Mouse (Mus musculus): ENCODE measurements around the gene Ints14. TPM values are rescaled to one million over a fixed set of nuclear protein-coding genes. Genes with fewer than 3 reads are reported as not detected.

Gene Ints14
- total RNA-seq (2014; fragmentation: Nextera tagmentation) (27.8 and 39.6 TPM in 2 replicates), total RNA-seq (2017) (29.8 and 32.1 TPM in 2 replicates)

DNA sequence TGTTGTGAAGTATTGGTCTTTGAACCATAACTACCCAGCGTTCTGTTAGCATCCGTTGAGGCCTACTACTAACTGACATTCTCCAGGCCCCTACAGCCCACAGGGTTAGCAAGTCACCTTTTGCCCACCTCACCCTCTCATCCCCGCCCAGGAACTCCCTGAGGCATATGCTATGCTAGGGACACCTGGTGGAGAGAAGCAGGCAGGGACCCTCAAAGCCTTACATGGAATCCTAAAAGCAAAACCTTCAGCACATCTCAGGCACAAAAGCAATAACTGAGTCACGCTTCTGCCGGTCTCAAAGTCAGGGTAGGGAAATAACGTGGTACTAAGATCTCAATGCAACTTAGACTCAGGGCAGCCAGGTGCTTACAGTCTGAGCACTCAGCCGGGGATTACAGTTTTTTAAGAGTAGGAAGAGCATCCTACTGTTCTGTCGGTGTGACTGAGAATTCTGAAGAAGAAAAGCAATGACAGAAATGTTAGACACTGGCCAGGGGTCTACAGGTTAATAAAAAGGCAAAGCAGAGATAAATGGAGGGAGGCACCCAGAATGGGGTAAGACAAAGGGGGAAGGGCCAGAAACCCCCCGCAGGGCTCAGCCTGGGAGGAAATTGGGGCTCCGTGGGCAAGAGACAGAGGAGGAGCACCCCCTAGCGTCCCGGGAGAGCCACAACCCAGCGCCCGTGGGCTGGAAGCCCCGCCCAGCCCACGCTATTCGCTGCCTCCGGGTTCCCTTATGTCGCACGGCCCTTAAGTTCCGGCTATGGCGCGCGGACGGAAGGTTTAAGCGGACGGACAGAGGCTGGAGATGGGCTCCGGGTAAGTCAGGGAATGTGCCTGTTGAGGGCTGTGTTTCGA is at the start of gene Ints14:
Gene Ints14, plus strand, starts transcription at position 789 of the 861 bp plus-strand sequence.
- peak; percentile 96 for ATAC-seq (replicated peaks; ENCODE audit: poor library complexity, severe bottlenecking)

DNA sequence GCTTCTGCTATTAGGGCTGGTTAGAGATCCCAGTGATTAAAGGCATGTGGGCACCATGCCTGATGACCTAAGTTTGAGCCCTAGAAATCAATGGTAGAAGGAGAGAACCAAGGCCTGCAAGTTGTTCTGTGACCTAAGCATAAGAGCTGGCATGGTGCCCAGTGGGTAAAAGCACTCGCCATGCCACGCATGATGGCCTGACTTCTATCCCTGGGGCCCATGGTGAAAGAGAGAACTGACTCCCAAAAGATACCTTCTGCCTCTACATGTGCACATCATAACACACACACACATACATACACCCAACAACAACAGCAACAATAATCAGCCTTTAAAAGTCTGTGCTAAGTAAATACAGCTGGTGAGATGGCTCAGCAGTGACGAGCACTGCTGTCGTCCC is 47.3 kb upstream of the Ints14 start:
- ATAC-seq (replicated peaks; ENCODE audit: poor library complexity, severe bottlenecking) = no peak

DNA sequence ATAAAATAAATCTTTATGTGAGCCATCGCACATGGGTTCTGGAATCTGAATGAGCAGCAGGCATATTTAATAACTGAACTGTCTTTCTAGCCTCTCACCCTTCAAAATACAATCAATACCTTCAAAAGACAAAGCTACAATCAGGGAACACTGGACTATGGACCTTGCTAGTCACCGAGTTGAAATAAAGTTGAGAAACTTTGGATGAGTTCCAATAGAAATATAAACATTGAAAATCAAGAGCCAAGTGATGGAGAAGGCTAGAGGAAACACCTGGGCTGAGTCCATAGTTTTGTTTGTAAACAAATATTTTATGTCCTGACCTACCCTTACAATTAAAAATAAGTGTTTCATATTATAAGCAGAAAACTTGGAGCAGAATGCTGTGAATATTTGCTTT is 46.7 kb upstream of the Ints14 start:
- ATAC-seq (replicated peaks; ENCODE audit: poor library complexity, severe bottlenecking) = no peak

DNA sequence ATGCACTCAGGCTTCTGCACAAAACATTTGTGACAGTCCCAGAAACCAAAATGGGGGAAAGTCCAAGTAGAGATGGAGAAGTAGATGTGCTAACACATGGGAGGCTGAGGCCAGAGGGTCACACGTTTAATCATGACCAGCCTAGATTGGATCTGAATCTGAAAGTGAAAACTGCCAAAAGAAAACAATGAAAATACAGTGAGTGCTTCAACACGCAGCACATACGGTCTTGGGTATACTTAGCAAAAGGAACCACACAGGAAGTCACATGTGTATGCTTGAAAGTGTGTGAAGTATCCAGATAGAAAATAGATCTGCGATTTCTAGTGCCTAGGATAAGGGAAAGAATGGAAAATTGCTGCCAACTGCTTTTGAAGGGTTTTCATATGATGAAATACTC is 46.1 kb upstream of the Ints14 start:
- no peak for ATAC-seq (replicated peaks; ENCODE audit: poor library complexity, severe bottlenecking)

DNA sequence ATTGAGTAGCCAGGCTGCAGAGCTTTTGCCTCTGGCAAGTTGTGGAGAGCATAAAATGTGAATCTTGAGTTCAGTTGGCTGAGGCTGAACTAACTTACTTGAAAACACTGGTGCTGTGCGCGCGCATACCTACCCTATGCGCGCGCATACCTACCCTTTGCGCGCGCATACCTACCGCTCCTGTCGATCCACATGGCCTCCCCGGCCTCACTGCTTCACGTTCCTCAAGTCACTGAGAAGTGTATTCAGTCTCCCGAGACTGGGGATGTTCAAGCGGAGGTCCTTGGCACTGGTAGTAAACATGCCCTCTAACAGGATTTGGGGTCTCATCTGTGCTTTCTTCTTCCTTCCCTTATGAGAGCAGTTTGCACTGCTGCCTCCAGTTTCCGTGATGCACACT is 42.1 kb upstream of the Ints14 start:
- ATAC-seq (replicated peaks; ENCODE audit: poor library complexity, severe bottlenecking) = no peak

DNA sequence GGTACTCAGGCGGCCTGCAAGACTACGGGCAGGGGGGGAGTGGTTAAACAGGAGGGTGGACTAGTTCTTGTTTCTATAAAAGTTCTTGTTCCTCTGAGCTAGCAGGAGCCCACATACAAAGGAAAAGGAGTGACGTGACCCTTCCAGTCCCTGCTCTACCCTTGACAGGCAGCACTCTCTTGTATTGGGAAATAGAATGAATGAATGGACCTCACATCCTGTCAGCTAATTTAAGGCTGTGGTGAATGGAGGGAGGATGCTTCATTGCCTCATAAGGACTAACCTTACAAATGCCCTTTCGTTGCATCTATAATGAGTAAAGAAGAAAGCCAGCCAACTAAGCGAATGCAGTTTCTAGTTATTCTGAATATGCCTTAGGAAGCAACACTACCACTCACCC is 34.9 kb upstream of the Ints14 start:
- peak; percentile 95 for ATAC-seq (replicated peaks; ENCODE audit: poor library complexity, severe bottlenecking)

DNA sequence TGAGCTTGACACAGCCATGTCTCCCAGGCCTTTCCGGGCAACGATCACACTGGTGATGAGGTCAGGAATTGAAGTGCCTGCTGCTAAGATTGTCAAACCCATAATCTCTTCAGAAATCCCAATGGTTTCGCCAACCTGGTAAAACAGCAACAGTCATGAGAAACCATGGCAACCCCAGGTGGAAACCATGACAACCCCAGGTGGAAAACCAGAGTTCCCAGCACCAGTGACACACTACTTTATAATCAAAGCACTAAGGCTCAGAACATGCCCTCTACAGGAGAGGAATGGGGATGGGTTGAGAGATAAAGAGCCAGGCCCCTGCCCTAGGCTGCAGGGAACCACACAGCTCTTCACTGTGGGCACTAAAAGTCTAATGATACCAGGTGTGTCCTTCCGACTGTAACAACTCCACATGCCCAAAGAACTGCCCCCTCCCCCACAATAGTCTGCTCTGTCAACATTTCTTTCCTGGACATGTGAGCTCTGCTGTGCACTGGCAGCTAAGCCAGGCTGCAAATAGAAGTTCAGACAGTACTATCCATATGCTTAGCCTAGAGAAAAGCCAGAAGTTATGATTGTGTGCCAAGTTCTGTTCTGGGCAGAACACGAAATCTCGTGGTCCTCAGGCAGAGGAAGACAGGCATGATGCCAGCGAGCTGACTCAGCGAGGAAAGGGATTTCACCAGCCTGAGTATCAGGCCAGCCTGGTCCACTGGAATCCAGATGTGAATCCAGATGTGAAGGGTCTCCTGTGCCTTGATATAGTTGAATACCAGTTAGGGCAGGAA is 34.3 kb upstream of the Ints14 start:
- ATAC-seq (replicated peaks; ENCODE audit: poor library complexity, severe bottlenecking) = 0 out of 2 replicates have a peak, but pooled peaks have one; percentile 6

DNA sequence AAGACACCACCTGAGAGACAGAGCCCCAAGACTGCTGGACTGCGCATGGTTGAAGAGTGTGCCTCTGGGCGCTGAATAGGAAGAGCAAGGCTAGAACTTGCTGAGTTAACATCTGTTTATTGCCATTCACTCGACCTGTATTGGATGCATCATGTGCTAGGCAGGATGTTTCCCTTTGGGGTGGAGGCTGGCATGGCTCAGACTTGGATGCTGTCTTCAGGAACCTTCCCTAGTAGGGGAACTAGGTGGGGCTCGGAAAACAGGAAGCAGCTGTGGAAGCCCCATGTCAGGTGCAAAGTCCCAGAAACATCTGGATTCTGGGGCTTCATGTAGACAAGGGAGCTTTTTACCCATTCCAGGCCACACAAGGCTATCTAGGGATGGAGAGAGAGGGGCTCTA is 30.4 kb upstream of the Ints14 start:
- ATAC-seq (replicated peaks; ENCODE audit: poor library complexity, severe bottlenecking) = no peak

DNA sequence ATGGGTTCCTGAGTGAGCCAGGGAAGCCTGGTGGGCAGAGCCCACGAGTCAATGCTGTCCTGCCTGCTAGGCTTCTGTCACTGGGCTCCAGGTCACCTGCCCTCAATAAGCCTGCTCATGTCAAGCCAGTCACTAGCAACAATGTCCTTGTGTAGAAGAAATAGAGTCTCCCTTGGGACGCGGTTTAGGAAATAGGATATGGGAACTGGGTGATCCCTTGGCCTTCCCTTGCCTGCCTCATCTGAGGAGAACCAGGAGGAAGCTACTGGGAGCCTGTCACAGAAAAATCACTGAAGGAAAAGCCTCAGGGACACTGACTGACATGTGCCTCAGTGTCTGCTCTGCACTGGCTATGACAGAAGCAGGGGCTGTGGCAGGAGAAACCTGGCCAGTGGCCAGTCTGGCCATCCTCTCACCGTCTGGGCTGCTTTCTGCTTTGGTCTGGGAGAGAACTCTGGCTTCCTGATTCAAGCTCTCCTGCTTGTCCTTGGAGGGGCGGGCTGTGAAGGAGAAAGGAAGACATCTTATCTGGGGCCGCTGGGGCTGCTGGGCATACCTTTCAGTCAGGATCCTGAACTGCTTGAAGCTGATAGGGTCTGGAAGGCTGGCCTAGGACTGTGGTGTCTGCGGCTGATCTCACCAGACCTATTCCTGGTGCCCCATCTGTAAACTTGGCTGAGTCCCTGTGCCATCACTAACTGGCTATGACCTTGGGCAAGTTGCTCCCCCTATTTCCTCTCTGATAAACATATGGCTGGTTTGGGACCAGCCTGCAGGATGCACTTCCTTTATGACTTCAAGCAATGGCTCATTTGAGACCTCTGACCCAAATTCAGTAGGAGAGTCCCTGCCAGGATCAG is 28.7 kb upstream of the Ints14 start:
- ATAC-seq (replicated peaks; ENCODE audit: poor library complexity, severe bottlenecking) = no peak

DNA sequence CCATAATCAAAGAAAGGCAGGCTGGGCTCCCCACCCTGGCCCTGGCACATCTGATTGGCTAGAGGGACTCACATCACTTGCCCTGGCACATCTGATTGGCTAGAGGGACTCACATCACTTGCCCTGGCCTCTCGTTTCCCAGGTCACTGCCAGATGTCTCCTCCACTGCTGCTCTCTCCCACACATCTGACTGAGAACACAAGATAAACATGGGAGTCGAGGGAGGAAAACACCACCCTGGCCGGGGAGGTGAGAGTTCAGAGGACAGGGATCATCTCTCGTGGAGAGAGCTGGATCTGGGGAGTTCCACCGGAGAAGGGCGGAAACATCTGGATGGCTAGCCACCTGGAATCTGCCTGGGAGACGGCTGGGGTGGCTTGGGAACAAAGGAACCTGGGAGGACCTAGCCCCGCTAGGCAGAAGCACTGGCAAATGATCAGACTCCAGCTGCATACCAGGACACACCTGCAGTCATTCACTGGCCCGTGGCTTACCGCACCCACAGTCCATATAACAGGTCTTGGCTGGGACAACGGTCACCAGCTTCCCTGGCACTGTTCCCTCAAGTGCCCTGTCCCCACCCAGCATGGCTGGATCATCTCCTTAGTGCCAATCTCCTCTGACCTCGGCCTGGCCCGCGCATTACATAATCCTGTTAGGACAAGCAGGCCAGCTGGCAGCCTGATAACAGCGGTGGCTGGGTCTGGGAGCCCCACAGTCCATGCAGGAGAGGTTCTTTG is 26.5 kb upstream of the Ints14 start:
- ATAC-seq (replicated peaks; ENCODE audit: poor library complexity, severe bottlenecking) = no peak

DNA sequence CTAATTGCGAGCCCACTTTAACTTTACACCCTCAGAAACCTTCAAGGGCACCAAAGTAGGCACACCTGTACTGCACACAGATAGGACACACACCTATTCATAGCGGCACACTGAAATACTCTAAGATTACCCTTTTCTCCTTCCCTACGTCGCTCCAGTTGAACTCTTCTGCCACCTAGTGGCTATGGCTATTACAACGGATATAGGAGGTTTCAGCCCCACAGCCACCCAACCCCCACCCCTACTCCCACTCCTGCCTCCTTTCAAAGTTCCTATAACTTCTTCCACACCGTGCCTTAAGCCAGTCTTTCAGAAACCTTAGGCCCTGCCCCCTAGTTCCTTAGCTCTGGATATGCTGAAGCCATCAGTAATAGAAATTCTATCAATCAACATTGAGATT is 24.2 kb upstream of the Ints14 start:
- ATAC-seq (replicated peaks; ENCODE audit: poor library complexity, severe bottlenecking) = peak; percentile 55

DNA sequence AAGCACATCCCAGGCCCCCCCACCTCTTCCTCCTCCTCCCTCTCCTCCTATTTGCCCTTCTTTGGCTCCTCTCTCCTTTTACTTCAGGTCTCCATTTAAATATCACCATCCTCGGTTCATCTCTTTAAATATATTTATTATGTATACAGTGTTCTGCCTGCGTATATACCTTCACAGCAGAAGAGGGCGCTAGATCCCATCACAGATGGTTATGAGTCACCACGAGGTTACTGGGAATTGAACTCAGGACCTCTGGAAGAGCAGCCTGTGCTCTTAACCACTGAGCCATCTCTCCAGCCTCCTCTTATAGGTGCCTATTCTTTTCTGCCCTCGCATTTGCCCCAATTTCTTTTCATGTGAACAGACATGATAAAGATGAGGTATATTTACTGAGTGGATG is 23.2 kb upstream of the Ints14 start:
- ATAC-seq (replicated peaks; ENCODE audit: poor library complexity, severe bottlenecking) = no peak

DNA sequence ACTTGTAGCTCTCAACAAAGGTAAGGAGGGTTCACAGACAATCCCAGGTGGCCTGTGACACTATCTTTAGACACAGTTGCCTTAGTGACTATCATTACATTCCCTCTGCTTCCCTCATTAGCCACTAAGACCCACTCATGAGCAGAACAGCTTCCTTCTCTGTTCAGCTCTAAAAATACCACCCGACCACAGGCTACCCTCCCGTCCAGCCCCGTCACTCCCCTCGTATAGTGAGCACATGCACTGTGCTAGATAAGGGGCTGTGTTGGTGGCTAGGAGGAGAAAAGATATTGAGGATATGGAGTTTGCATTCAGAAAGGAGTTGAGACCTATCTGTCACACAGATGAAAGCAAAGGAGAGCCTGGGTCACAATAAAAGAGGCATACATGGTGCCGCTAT is 22.2 kb upstream of the Ints14 start:
- peak; percentile 60 for ATAC-seq (replicated peaks; ENCODE audit: poor library complexity, severe bottlenecking)

DNA sequence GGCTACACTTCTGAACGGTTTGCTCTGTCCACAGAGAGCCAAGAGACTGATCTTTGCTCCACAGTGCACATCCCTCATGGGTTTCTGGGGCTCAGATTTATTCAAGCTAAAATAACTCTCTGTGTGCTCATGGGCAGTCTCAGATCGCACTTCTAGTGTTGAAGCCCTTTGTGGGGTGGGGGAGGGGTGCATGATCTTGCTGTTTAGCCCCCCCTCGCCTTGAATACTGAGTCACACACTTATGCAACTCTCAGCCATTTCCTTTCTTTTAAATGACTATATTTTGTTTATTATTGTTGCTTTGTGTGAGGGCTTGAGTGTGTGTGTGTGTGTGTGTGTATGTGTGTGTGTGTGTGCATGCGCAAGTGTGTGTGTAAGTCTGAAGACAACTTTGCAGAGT is 21.4 kb upstream of the Ints14 start:
- ATAC-seq (replicated peaks; ENCODE audit: poor library complexity, severe bottlenecking) = peak; percentile 26; the same call in 1 of the 2 replicates

DNA sequence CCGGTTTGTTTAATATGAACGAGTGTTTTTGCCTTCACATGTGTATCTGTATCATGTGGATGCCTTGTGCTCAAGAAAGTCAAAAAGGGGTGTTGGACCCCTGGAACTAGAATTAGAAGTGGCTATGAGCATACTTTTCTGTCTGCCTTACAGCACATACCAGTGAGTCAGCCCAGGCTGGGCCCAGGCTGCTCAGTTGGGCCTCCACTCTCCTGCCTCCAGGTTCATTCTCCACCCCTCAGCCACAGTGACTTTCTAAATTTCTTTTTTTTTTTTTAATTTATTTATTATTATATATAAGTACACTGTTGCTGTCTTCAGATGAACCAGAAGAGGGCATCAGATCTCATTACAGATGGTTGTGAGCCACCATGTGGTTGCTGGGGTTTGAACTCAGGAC is 20.9 kb upstream of the Ints14 start:
- no peak for ATAC-seq (replicated peaks; ENCODE audit: poor library complexity, severe bottlenecking)

DNA sequence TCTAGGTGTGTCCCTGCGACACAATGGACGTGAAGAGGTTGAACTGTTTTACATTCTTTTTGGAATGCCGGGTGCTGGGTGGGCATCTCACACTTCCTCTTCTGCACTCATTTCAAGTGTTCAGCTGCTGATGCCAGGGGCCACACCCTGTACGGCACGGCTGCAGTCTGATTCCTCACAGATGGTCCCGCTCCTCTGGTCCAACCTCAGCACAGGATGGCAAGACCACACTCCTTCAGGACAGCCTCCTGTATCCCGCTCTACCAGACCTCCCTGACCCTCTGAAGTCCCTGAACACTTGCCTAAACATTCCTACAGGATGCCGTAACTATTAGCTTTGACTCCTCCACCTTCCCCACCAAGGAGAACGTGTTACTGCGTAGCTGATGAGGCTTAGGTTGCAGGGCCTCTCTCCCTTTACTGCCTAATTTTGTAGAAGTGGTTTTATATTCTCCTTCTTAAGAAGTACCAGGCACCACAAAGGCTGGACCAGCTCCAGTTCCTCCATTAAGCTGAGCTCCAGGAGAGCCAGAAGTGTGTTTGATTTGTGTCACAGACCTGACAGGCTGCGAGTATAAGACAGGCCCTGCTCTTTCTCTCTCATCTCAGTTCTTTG is 19.9 kb upstream of the Ints14 start:
- ATAC-seq (replicated peaks; ENCODE audit: poor library complexity, severe bottlenecking) = no peak

DNA sequence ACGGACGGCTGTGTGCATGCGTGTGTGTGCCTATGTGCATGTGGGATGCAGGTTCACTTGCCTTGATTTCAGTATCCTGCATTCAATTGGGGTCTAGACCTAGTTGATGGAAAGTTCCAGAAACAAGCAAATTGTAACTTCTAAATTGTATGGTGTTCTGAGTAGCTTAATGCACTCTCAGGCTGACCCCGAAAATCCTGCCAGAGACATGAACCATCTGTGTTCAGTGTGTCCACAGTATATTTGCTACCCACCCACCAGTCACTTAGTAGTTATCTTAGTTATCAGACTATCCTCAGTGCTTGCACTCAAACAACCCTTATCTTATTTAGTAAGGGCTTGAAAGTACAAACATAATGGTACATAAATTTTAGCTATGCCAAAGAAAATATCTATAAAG is 19.1 kb upstream of the Ints14 start:
- no peak for ATAC-seq (replicated peaks; ENCODE audit: poor library complexity, severe bottlenecking)

DNA sequence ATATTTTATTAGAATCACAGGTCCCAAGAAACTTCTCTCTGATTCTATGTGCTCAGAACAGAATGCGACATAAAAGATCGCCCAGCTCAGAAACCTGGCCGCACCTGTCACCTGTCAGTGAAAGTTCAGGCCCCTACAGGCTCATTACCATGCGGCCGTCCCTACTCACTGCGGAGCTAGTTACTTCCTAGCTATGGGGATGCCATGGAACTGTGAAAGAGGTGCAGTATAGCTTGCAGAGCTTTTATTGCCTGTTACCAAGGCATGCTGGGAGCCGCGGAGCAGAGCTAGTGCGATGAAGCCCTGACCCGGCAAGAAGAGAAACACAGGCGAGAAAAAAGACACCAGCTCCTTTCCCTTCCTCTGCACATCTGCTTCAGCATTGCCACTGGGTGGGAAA is 16.7 kb upstream of the Ints14 start:
- ATAC-seq (replicated peaks; ENCODE audit: poor library complexity, severe bottlenecking) = no peak

DNA sequence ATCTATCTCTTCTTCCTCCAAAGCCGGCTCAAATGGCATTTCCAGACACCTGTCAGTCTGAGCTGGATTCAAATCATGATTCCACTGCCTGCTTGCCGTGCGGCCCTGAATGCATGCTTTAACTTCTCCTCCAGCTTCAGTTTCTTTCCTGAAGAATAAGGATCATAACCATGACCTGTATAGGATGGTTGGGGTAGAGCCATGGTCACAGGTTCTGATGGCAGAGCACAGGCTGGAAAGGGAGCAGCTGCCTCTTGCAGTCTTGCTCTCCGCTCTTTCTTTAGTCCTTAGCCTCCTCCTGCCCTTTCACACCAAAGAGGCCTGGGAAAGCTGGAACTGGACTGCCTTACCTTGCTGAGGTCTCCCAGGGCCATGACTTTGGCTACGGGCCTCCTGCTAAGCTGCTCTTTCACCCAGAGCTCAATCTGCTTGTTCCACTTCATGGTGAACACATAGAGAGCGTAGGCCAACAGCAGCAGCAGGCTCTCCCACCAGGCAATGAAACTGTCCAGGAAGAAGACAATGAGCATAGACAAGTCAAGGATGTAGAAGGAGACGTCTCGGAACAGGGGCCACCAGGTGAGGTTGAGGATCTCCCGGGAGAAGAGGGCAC is 13.1 kb upstream of the Ints14 start:
- no peak for ATAC-seq (replicated peaks; ENCODE audit: poor library complexity, severe bottlenecking)

All from granulocyte monocyte progenitor cell, adult 5-6 weeks (primary cell).